Mouse (Mus musculus) liver, embryonic 14.5 days (tissue): ENCODE results near the gene Cast.

Experiments used
- CTCF ChIP-seq: IDR thresholded peaks from 2 replicates; pipeline ENCODE4 v1.5.1; 2016; ENCODE audit warnings: antibody characterized with exemption, low read depth, control low read depth
- EP300 ChIP-seq: IDR thresholded peaks from 2 replicates; pipeline ENCODE4 v1.6.1; 2016; ENCODE audit warnings: antibody characterized with exemption, low read depth

GRCm38 (mm10) chr13:74806934-74807333 lies 1.7 kb downstream of the Cast start:
- no peak for TF ChIP-seq CTCF
- TF ChIP-seq EP300: no peak
